ENCODE assay signal across 14 mouse cellular contexts in the genomic region with DNA sequence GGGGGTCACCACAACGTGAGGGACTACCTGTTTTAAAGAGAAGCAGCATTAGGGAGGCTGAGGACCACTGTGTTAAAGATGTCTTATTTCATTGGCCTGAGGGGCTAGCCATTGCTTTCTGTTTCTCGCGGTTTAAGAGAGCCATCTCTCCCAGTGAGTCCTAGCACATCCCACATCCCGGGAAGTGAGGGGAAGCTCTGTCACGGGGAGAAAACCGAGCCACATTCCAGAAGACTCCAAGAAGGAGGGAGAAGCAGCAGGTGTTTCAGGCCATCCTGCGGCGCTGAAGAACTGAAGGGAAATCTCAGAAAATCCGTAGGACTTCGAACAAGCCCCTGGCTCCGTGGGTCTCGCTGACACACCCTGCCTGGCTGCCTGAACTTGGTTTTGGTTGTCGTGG.
DNase-seq lines count a peak whose midpoint lies in the region; ATAC-seq and TF ChIP-seq lines count a peak whose summit lies in the region.
"Had no signal": no experiment of that assay in that cellular context is flagged by ENCODE, and none has a peak within 500 bp of the region (broad histone marks: within the 10 kb centered on the region; RNA-seq: fewer than 3 reads in every experiment).

No protein-coding gene starts in this region.

- no peak overlapping the region for H3K4me3 ChIP-seq in heart, embryonic 15.5 days
- no peak overlapping the region for H3K4me3 ChIP-seq in heart, adult 2 months
- H3K4me3 ChIP-seq in midbrain, embryonic 12.5 days = no peak overlapping the region
- no peak overlapping the region for H3K4me3 ChIP-seq in midbrain, embryonic 15.5 days
- no peak overlapping the region for H3K4me3 ChIP-seq in forebrain, embryonic 11.5 days (ENCODE audit: low read depth, low read length)
- no peak overlapping the region for H3K4me3 ChIP-seq in limb, embryonic 14.5 days (replicated peaks; ENCODE audit: low read length)
- no peak overlapping the region for H3K4me3 ChIP-seq in layer of hippocampus, adult 2 months
- H3K4me3 ChIP-seq: megakaryocyte, embryonic 14.5 days had no signal

- WGBS in heart, embryonic 15.5 days = 10% methylated on average over 13 of the region's 13 CpGs
- 12% methylated on average over 13 of the region's 13 CpGs for WGBS in heart, adult 2 months
- WGBS in midbrain, embryonic 12.5 days = 5% methylated on average over 13 of the region's 13 CpGs
- WGBS in midbrain, embryonic 15.5 days = 3% methylated on average over 13 of the region's 13 CpGs
- 2% methylated on average over 13 of the region's 13 CpGs for WGBS in forebrain, embryonic 11.5 days
- 3% methylated on average over 13 of the region's 13 CpGs for WGBS in limb, embryonic 14.5 days

- DNase-seq in heart, adult 2 months = no peak
- no peak for DNase-seq in forebrain, embryonic 11.5 days (ENCODE audit: low spot score)
- DNase-seq in limb, embryonic 14.5 days (ENCODE audit: low spot score) = no peak
- DNase-seq in layer of hippocampus, adult 2 months (ENCODE audit: low spot score in 2 of 2) = no peak
- no peak for DNase-seq in urinary bladder, postnatal 25 days (ENCODE audit: low spot score)
- DNase-seq: cerebellum, adult 8-10 months; heart, postnatal 36 days; kidney, adult 8-10 months; right cerebral cortex, adult 18-20 months had no signal

- no peaks in the 10 kb centered on the region for H3K79me2 ChIP-seq in heart, adult 2 months (replicated peaks; ENCODE audit: control insufficient read depth, insufficient read depth, low read length)

- H3K9ac ChIP-seq in heart, embryonic 15.5 days = no peak overlapping the region
- H3K9ac ChIP-seq in heart, adult 2 months (ENCODE audit: low read depth, low read length) = no peak overlapping the region
- no peak overlapping the region for H3K9ac ChIP-seq in midbrain, embryonic 12.5 days (replicated peaks)
- no peak overlapping the region for H3K9ac ChIP-seq in midbrain, embryonic 15.5 days
- peak overlapping the region; percentile 32; the same call in 1 of the 2 replicates for H3K9ac ChIP-seq in forebrain, embryonic 11.5 days (ENCODE audit: low read length)
- no peak overlapping the region for H3K9ac ChIP-seq in limb, embryonic 14.5 days (ENCODE audit: low read depth, low read length, severe bottlenecking)

- ATAC-seq in heart, embryonic 15.5 days (replicated peaks; ENCODE audit: insufficient number of reproducible peaks, insufficient read depth, low FRiP score, low read depth) = no peak
- no peak for ATAC-seq in midbrain, embryonic 12.5 days (ENCODE audit: low FRiP score, low read depth)
- no peak for ATAC-seq in midbrain, embryonic 15.5 days (replicated peaks)
- ATAC-seq in forebrain, embryonic 11.5 days (replicated peaks; ENCODE audit: low FRiP score) = no peak
- ATAC-seq in limb, embryonic 14.5 days (ENCODE audit: low FRiP score, low read depth) = no peak
- ATAC-seq: CD4-positive, CD25-positive, alpha-beta regulatory T cell, adult 4 months had no signal

- intact Hi-C loops in heart, adult 2 months (cut with DNase I) = no loop called here

- no peak for TF ChIP-seq EP300 in heart, adult 2 months (IDR thresholded peaks at IDR 0.05; ENCODE audit: insufficient read depth, low read depth, low read length)

- H3K4me2 ChIP-seq in heart, embryonic 15.5 days = peak overlapping the region; percentile 31
- peak overlapping the region; percentile 56 for H3K4me2 ChIP-seq in midbrain, embryonic 12.5 days (replicated peaks)
- H3K4me2 ChIP-seq in midbrain, embryonic 15.5 days = no peak overlapping the region
- H3K4me2 ChIP-seq in forebrain, embryonic 11.5 days (ENCODE audit: low read depth, low read length, severe bottlenecking) = peak overlapping the region; percentile 43; the same call in 1 of the 2 replicates
- peak overlapping the region; percentile 13; the same call in 1 of the 2 replicates for H3K4me2 ChIP-seq in limb, embryonic 14.5 days (replicated peaks; ENCODE audit: low read depth, low read length, severe bottlenecking)

- no peaks in the 10 kb centered on the region for H3K9me3 ChIP-seq in heart, embryonic 15.5 days (replicated peaks)
- no peaks in the 10 kb centered on the region for H3K9me3 ChIP-seq in midbrain, embryonic 12.5 days
- no peaks in the 10 kb centered on the region for H3K9me3 ChIP-seq in midbrain, embryonic 15.5 days
- H3K9me3 ChIP-seq in forebrain, embryonic 11.5 days (ENCODE audit: control insufficient read depth, low read length) = no peaks in the 10 kb centered on the region
- H3K9me3 ChIP-seq in limb, embryonic 14.5 days (ENCODE audit: control insufficient read depth, low read length) = no peaks in the 10 kb centered on the region

- peaks cover 66% of the 10 kb centered on the region for H3K27me3 ChIP-seq in heart, embryonic 15.5 days
- H3K27me3 ChIP-seq in heart, adult 2 months (ENCODE audit: control insufficient read depth, insufficient read depth, low read length) = peaks cover 12% of the 10 kb centered on the region
- H3K27me3 ChIP-seq in midbrain, embryonic 12.5 days = peaks cover 87% of the 10 kb centered on the region
- H3K27me3 ChIP-seq in midbrain, embryonic 15.5 days (replicated peaks) = peaks cover 59% of the 10 kb centered on the region
- peaks cover 11% of the 10 kb centered on the region; the same call in 1 of the 2 replicates for H3K27me3 ChIP-seq in forebrain, embryonic 11.5 days (ENCODE audit: control insufficient read depth, insufficient read depth, low read length)
- H3K27me3 ChIP-seq in limb, embryonic 14.5 days (ENCODE audit: control insufficient read depth, insufficient read depth, low read length) = peaks cover 47% of the 10 kb centered on the region

- no peak for TF ChIP-seq CTCF in heart, adult 2 months (IDR thresholded peaks at IDR 0.05)
- TF ChIP-seq CTCF in layer of hippocampus, adult 2 months (conservative IDR thresholded peaks at IDR 0.05) = no peak

- no peak for TF ChIP-seq POLR2A in heart, adult 2 months (IDR thresholded peaks at IDR 0.05; ENCODE audit: insufficient read depth, low read depth, low read length)
- no peak for TF ChIP-seq POLR2A in limb, embryonic 14.5 days (IDR thresholded peaks at IDR 0.05; ENCODE audit: borderline replicate concordance, extremely low read depth, insufficient read depth, insufficient read length)

- peaks cover 16% of the 10 kb centered on the region for H3K4me1 ChIP-seq in heart, embryonic 15.5 days (replicated peaks)
- H3K4me1 ChIP-seq in heart, adult 2 months (ENCODE audit: control insufficient read depth, insufficient read depth, low read length) = no peaks in the 10 kb centered on the region
- H3K4me1 ChIP-seq in midbrain, embryonic 12.5 days = peaks cover 50% of the 10 kb centered on the region
- peaks cover 24% of the 10 kb centered on the region for H3K4me1 ChIP-seq in midbrain, embryonic 15.5 days
- peaks cover 24% of the 10 kb centered on the region for H3K4me1 ChIP-seq in forebrain, embryonic 11.5 days (replicated peaks; ENCODE audit: control insufficient read depth, insufficient read depth, low read length)
- H3K4me1 ChIP-seq in limb, embryonic 14.5 days (ENCODE audit: control insufficient read depth, insufficient read depth, low read length) = peaks cover 10% of the 10 kb centered on the region; the same call in 1 of the 2 replicates

- H3K27ac ChIP-seq in heart, embryonic 15.5 days = no peak overlapping the region
- H3K27ac ChIP-seq in heart, adult 2 months = no peak overlapping the region
- H3K27ac ChIP-seq in midbrain, embryonic 12.5 days (replicated peaks) = no peak overlapping the region
- H3K27ac ChIP-seq in midbrain, embryonic 15.5 days = no peak overlapping the region
- H3K27ac ChIP-seq in forebrain, embryonic 11.5 days (ENCODE audit: low read depth, low read length) = peak overlapping the region; percentile 80; the same call in 1 of the 2 replicates
- no peak overlapping the region for H3K27ac ChIP-seq in limb, embryonic 14.5 days (replicated peaks; ENCODE audit: low read depth, low read length)
- H3K27ac ChIP-seq in layer of hippocampus, adult 2 months = no peak overlapping the region

- H3K36me3 ChIP-seq in heart, embryonic 15.5 days = no peaks in the 10 kb centered on the region
- no peaks in the 10 kb centered on the region for H3K36me3 ChIP-seq in heart, adult 2 months (ENCODE audit: control insufficient read depth, insufficient read depth, low read length)
- H3K36me3 ChIP-seq in midbrain, embryonic 12.5 days = no peaks in the 10 kb centered on the region
- no peaks in the 10 kb centered on the region for H3K36me3 ChIP-seq in midbrain, embryonic 15.5 days (replicated peaks)
- no peaks in the 10 kb centered on the region for H3K36me3 ChIP-seq in forebrain, embryonic 11.5 days (ENCODE audit: control insufficient read depth, insufficient read depth, low read length)
- H3K36me3 ChIP-seq in limb, embryonic 14.5 days (ENCODE audit: control insufficient read depth, insufficient read depth, low read length) = no peaks in the 10 kb centered on the region
